Mouse (Mus musculus): Measurements from ENCODE around the gene Bst2. TPM values are rescaled to one million over a fixed set of nuclear protein-coding genes. Genes with fewer than 3 reads are reported as not detected.
A peak's percentile ranks its signal among the peaks of the same experiment; 100 is the strongest.
"Not testable (repeated sequence)": the region's sequence is repeated elsewhere in the genome, so short reads cannot be mapped to it uniquely, and the experiment has no call there.

Gene Bst2
- polyA plus RNA-seq, 1 experiment from 2014 or later = 16.4 TPM

- not testable (repeated sequence) for H3K36me3 ChIP-seq; H3K4me3 ChIP-seq; ATAC-seq (ENCODE audit: low FRiP score, low read depth); H3K27ac ChIP-seq; H3K4me1 ChIP-seq; H3K9ac ChIP-seq; H3K4me2 ChIP-seq (replicated peaks); H3K9me3 ChIP-seq
- 74% methylated on average over 8 of the region's 12 CpGs for WGBS
- H3K27me3 ChIP-seq (replicated peaks) = peaks cover 21% of the 10 kb centered on the region
Measured at GRCm38 (mm10) chr8:71530735-71531467, 6.4 kb downstream of the Bst2 start.

- Histone ChIP-seq H3K36me3 (no peaks in the 10 kb centered on the region), H3K9me3 (no peaks in the 10 kb centered on the region), H3K27me3 (replicated peaks) (peaks cover 42% of the 10 kb centered on the region), H3K4me3 (no peak overlapping the region), H3K9ac (no peak overlapping the region), H3K4me2 (replicated peaks) (no peak overlapping the region), H3K27ac (no peak overlapping the region), H3K4me1 (peaks cover 4% of the 10 kb centered on the region; the same call in 1 of the 2 replicates)
- no peak for ATAC-seq (ENCODE audit: low FRiP score, low read depth)
- 86% methylated on average over 11 of the region's 11 CpGs for WGBS
Measured at GRCm38 (mm10) chr8:71528362-71529073, 8.7 kb downstream of the Bst2 start.

- Histone ChIP-seq H3K4me2 (replicated peaks) (no peak overlapping the region), H3K4me1 (peaks cover 4% of the 10 kb centered on the region; the same call in 1 of the 2 replicates), H3K27me3 (replicated peaks) (peaks cover 51% of the 10 kb centered on the region), H3K27ac (no peak overlapping the region), H3K36me3 (no peaks in the 10 kb centered on the region), H3K9ac (no peak overlapping the region), H3K4me3 (no peak overlapping the region), H3K9me3 (no peaks in the 10 kb centered on the region)
- 47% methylated on average over 3 of the region's 3 CpGs for WGBS
- no peak for ATAC-seq (ENCODE audit: low FRiP score, low read depth)
Measured at GRCm38 (mm10) chr8:71527162-71527870, 9.9 kb downstream of the Bst2 start.

GRCm38 (mm10) chr8:71526272-71526671, 11.0 kb downstream of the Bst2 start:
- Histone ChIP-seq H3K9ac (no peak overlapping the region), H3K27me3 (replicated peaks) (peaks cover 52% of the 10 kb centered on the region)
- no peak for ATAC-seq (ENCODE audit: low FRiP score, low read depth)

GRCm38 (mm10) chr8:71525226-71526050, 11.8 kb downstream of the Bst2 start, which contains the start of gene Ccdc194:
Gene Ccdc194, minus strand, starts transcription at chr8:71525711.
- no peak for ATAC-seq (ENCODE audit: low FRiP score, low read depth)
- Histone ChIP-seq H3K9me3 (no peaks in the 10 kb centered on the region), H3K4me3 (0 out of 2 replicates have a peak within 1 kb of the TSS, but pooled peaks have one; percentile 5), H3K4me1 (peaks cover 4% of the 10 kb centered on the region; the same call in 1 of the 2 replicates), H3K36me3 (no peaks in the 10 kb centered on the region), H3K4me2 (replicated peaks) (peak within 1 kb of the TSS; percentile 34), H3K27me3 (replicated peaks) (peaks cover 52% of the 10 kb centered on the region), H3K27ac (no peak within 1 kb of the TSS), H3K9ac (peak within 1 kb of the TSS; percentile 10; the same call in 1 of the 2 replicates)
- WGBS = 6% methylated on average over 46 of the region's 46 CpGs

More at GRCm38 (mm10) chr8:71526272-71526671, 11.0 kb downstream of the Bst2 start:
- 8% methylated on average over 6 of the region's 6 CpGs for WGBS
- Histone ChIP-seq H3K4me2 (replicated peaks) (no peak overlapping the region), H3K4me3 (no peak overlapping the region), H3K27ac (no peak overlapping the region), H3K9me3 (no peaks in the 10 kb centered on the region), H3K36me3 (no peaks in the 10 kb centered on the region), H3K4me1 (peaks cover 4% of the 10 kb centered on the region; the same call in 1 of the 2 replicates)

GRCm38 (mm10) chr8:71521634-71522033, 15.6 kb downstream of the Bst2 start:
- Histone ChIP-seq H3K4me2 (replicated peaks) (peak overlapping the region; percentile 10; the same call in 1 of the 2 replicates), H3K27me3 (replicated peaks) (peaks cover 39% of the 10 kb centered on the region), H3K36me3 (no peaks in the 10 kb centered on the region), H3K9ac (no peak overlapping the region), H3K4me1 (peaks cover 6% of the 10 kb centered on the region), H3K4me3 (no peak overlapping the region), H3K27ac (no peak overlapping the region), H3K9me3 (no peaks in the 10 kb centered on the region)
- ATAC-seq (ENCODE audit: low FRiP score, low read depth) = peak; percentile 68
- WGBS = 6% methylated on average over 17 of the region's 17 CpGs

GRCm38 (mm10) chr8:71519037-71519825, 18.0 kb downstream of the Bst2 start:
- H3K36me3 ChIP-seq; H3K9me3 ChIP-seq; H3K9ac ChIP-seq; H3K4me2 ChIP-seq (replicated peaks); H3K4me3 ChIP-seq; H3K4me1 ChIP-seq; H3K27ac ChIP-seq; ATAC-seq (ENCODE audit: low FRiP score, low read depth): not testable (repeated sequence)
- WGBS = 47% methylated on average over 10 of the region's 10 CpGs
- peaks cover 15% of the 10 kb centered on the region for H3K27me3 ChIP-seq (replicated peaks)

- no peak overlapping the region for H3K9ac ChIP-seq
- H3K4me3 ChIP-seq = no peak overlapping the region
- no peak overlapping the region for H3K27ac ChIP-seq
- peaks cover 3% of the 10 kb centered on the region; the same call in 1 of the 2 replicates for H3K4me1 ChIP-seq
- no peak for ATAC-seq (ENCODE audit: low FRiP score, low read depth)
- no peaks in the 10 kb centered on the region for H3K9me3 ChIP-seq
- no peak overlapping the region for H3K4me2 ChIP-seq (replicated peaks)
- H3K36me3 ChIP-seq = no peaks in the 10 kb centered on the region
- H3K27me3 ChIP-seq (replicated peaks) = no peaks in the 10 kb centered on the region
- 16% methylated on average over 6 of the region's 6 CpGs for WGBS
Measured at GRCm38 (mm10) chr8:71516786-71517185, 20.5 kb downstream of the Bst2 start.

GRCm38 (mm10) chr8:71515043-71515442, 22.2 kb downstream of the Bst2 start:
- Histone ChIP-seq H3K4me1 (peaks cover 3% of the 10 kb centered on the region; the same call in 1 of the 2 replicates), H3K4me3 (no peak overlapping the region), H3K4me2 (replicated peaks) (no peak overlapping the region), H3K27me3 (replicated peaks) (peaks cover 3% of the 10 kb centered on the region), H3K36me3 (no peaks in the 10 kb centered on the region), H3K9me3 (no peaks in the 10 kb centered on the region), H3K9ac (no peak overlapping the region), H3K27ac (no peak overlapping the region)
- 71% methylated on average over 5 of the region's 5 CpGs for WGBS
- no peak for ATAC-seq (ENCODE audit: low FRiP score, low read depth)

- Histone ChIP-seq H3K4me1 (peaks cover 3% of the 10 kb centered on the region; the same call in 1 of the 2 replicates), H3K27ac (no peak overlapping the region), H3K4me3 (no peak overlapping the region), H3K9me3 (no peaks in the 10 kb centered on the region), H3K9ac (no peak overlapping the region), H3K27me3 (replicated peaks) (peaks cover 20% of the 10 kb centered on the region), H3K4me2 (replicated peaks) (no peak overlapping the region), H3K36me3 (no peaks in the 10 kb centered on the region)
- WGBS = 76% methylated on average over 15 of the region's 15 CpGs
- no peak for ATAC-seq (ENCODE audit: low FRiP score, low read depth)
Measured at GRCm38 (mm10) chr8:71513018-71513754, 24.1 kb downstream of the Bst2 start.

Data from neural tube, embryonic 12.5 days (tissue).